Mouse (Mus musculus) left cerebral cortex, postnatal 4 days (tissue): ENCODE data around the gene Thbs1. TPM values are rescaled to one million over a fixed set of nuclear protein-coding genes. Genes with fewer than 3 reads are reported as not detected.
A peak's percentile ranks its signal among the peaks of the same experiment; 100 is the strongest.

Experiments
- DNase-seq: peaks from one replicate; pipeline ENCODE4 v3.0.0-alpha.2; 2022
- intact Hi-C: fragments of 180-260 bp; cut with DNase I; formaldehyde crosslinking; loops from one replicate; pipeline ENCODE4 v1.15.1; 2025
- total RNA-seq, 2 experiments: library from RNA; stranded (reverse); gene quantifications; 2 replicates each; pipeline ENCODE4 v1.2.3; 2021

Thbs1 gene
- total RNA-seq, result 10 to 100 TPM; 15.3 to 18.1 TPM

GRCm38 (mm10) chr2:118111488-118112131 lies at the start of gene Thbs1:
Thbs1 (plus strand) TSS chr2:118111876.
- DNase-seq, result peak; percentile 55
- intact Hi-C loops, result loop anchor here (5.0 to 10.0 kb wide), 3 partner anchors 133 to 657 kb away; no protein-coding TSS in a partner anchor

GRCm38 (mm10) chr2:118064121-118064764 lies 47.4 kb upstream of the Thbs1 start:
- DNase-seq, result no peak
- intact Hi-C loops, result no loop called here

DNA sequence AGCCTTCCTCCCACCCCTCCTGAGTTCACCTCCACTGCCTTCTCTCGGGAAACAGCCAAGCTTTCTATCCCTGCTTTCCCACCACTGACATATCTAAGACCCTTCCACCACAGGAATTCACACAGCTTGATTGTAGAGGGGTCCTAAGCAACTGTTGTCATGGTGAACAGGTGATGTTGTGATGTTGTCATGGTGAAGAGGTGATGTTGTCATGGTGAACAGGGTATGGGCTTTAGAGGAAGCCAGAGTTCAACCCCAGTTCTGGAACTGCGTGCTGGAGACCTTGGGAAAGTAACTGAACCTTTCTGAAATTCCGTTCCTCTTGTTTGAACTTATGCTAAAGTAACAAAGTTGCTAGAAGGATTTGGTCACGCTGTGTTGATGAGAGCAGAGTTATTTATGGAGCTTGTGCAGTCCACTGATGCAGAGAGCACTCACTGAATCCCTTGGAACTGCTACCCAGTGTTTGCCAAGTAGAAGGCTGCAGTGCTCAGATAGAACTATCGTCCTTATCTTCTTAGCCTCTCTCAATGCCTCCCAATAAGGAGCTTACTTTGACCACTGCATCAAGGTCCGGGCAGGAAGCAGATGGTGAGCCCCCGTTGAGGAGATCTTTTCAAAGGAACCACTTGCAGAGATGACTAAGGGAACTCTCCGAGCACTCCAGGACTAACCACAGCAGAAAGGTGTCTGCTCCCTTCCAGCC lies 45.5 kb upstream of the Thbs1 start:
- DNase-seq, result no peak
- intact Hi-C loops, result no loop called here

GRCm38 (mm10) chr2:118069975-118070374 lies 41.7 kb upstream of the Thbs1 start:
- intact Hi-C loops, result no loop called here
- no peak for DNase-seq

DNA sequence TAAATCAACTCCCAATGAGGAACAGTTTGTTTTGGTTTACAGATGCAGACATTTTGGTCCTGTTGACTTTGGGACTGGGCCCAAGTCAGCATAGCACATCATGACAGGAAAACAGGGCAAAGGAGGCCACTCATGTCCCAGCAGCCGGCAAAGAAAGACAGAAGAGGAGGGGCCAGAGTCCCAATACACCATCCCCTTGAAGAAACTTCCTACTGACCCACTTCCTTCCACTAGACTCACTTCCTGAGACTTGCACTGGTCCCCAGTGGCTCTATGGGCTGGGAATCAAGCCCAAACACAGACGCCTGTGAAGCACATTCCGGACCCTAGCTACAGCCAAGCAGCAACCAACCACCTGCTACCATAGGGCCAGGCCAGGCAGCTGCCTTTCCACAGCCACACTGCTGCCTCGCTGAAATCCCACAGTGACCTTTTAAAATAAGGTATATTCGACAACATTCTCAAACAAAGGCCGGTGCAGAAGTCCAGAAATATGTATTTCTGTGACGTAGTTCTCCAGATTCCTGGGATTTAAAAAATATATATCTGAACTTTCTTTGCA lies 38.8 kb upstream of the Thbs1 start:
- DNase-seq, result no peak
- intact Hi-C loops, result no loop called here

- DNase-seq, result no peak
- intact Hi-C loops, result no loop called here
Observed at GRCm38 (mm10) chr2:118074030-118074429, 37.6 kb upstream of the Thbs1 start.

GRCm38 (mm10) chr2:118075165-118075564 lies 36.5 kb upstream of the Thbs1 start:
- no peak for DNase-seq
- intact Hi-C loops, result no loop called here

- intact Hi-C loops, result no loop called here
- no peak for DNase-seq
Observed at GRCm38 (mm10) chr2:118079131-118079530, 32.5 kb upstream of the Thbs1 start.

DNA sequence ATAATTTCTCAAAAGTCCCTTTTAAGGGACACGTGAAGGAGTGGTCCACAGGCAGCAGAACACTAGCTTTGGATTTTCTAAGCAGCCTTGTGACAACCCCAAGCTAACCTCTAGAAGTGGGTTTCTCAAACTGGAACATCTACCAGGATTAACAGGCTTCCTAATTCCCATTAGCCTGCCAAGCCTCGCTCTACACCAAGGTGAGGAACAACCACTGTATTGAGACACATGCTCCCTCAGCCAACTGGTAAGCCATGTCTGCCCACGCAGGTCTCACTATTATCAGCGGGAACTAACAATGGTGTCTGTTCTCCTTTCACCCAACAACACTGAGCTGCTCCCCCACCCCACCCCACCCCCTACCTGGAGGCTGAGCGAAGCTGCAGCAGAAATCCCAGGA lies 30.1 kb upstream of the Thbs1 start:
- DNase-seq, result no peak

GRCm38 (mm10) chr2:118083652-118084051 lies 28.0 kb upstream of the Thbs1 start:
- intact Hi-C loops, result no loop called here
- DNase-seq, result no peak

More for the DNA sequence above, 30.1 kb upstream of the Thbs1 start:
- intact Hi-C loops, result no loop called here

GRCm38 (mm10) chr2:118084693-118085092 lies 27.0 kb upstream of the Thbs1 start:
- DNase-seq, result no peak
- intact Hi-C loops, result no loop called here

- intact Hi-C loops, result no loop called here
- no peak for DNase-seq
Observed at GRCm38 (mm10) chr2:118085647-118086046, 26.0 kb upstream of the Thbs1 start.

DNA sequence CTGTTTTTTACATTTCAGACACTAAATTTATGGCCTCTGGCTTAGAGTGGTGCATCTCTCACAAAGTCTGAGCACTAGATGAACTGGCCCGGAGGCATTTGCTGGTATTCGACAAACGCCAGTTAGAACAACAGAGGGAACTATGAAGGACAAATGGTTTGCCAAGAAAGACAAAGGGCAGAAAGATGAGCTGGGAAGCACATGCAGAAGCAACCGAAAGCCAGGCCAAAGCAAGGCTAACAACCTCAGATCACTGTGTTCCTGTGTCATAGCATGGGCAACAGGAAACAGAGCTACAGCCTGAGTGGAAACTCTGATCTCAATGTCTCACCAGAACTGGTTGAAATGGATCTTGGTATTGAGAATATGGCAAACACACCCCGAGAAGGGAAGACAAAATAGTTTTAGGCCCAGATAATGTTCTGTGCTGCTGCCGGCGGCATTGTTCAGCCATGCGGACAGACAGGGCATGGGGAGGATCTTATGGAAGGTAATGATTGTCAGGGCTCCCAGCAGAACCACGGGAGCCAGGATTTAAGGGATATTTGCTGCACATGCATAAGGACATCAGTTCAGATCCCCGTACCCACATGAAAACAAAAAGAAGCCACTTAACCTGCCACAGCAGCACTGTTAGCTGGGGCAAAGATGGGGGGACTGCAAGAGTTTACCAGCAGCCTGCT lies 24.5 kb upstream of the Thbs1 start:
- intact Hi-C loops, result no loop called here
- DNase-seq, result no peak

DNA sequence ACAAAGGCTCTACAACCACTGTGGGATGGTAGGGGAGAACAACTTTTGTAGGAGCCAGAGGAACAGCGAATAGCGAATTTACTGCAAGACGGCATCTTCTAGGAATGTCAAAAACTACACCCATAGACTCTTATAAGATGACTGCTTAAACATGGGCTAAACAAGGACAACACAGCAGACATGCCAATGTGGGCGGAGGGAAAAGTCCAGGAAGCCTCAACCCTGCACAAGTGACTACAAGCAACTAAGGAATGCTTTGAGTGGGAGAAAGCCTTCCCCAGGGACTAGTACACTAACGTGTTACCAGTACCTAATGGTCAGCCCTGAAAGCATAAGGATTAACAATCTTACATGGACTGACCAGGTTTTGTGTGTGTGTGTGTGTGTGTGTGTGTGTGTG lies 20.4 kb upstream of the Thbs1 start:
- intact Hi-C loops, result no loop called here

DNA sequence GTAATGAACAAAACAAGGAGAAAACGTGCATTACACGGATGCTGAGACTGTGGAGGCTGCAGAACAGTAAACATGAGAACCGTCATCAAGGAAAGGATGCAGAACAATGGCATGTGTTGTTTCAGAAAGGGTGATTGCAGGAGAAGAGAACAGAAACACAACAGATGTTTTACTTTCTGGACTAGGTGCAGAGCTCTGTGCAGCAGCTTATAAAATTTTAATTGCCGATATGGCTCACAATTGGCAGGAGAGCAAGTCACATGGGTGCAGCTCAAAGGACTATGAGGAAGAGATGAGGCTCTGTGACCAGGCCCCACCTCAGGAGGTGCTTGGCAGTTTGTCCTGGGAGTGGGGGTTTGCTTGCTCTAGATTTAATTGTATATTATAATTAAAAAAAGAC lies 12.6 kb upstream of the Thbs1 start:
- no peak for DNase-seq
- intact Hi-C loops, result no loop called here

More for the DNA sequence above, 20.4 kb upstream of the Thbs1 start:
- DNase-seq, result no peak

DNA sequence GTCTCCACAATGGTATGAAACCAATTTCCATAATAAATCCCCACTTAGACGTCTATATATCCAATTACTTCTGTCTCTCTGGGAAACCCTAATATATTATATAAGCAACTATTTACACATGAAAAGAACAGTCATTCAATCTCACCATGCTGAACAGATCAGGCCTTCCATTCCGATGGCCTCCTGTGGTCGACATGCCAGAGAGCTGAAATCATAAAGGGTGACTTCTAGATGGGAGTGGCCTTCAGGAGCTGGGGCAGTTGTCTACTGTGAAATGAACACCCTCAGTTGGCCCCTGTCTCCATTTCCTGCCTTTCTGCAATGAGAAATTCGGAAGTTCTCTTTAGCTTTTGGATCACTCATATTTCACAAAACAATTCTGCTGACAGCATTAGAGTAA lies 9.5 kb upstream of the Thbs1 start:
- intact Hi-C loops, result no loop called here

GRCm38 (mm10) chr2:118110225-118110915 lies 1.3 kb upstream of the Thbs1 start:
- DNase-seq, result peak; percentile 11
- intact Hi-C loops, result loop anchor here (5.0 to 10.0 kb wide), 3 partner anchors 134 to 656 kb away; no protein-coding TSS in a partner anchor

More for the DNA sequence above, 9.5 kb upstream of the Thbs1 start:
- no peak for DNase-seq

DNA sequence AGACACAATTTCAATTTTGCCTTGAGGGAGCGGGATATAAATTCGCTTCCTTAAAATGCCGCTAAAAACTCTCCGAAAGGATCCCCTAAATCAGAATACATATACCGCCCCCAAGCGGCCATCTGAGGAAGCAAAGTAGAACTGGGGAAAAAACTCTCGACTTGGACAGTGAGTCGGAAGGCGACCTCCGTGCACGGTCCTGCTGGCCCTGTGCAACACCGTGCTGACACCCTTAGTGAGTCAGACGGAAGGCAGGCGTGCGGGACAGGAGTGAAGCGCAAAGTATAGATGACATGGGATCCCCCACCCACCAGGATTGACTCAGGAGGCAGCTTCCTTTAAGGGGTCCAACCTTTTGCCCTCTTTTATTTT lies 574 bp upstream of the Thbs1 start:
- peak; percentile 85 for DNase-seq
- intact Hi-C loops, result loop anchor here (5.0 to 10.0 kb wide), 3 partner anchors 134 to 656 kb away; no protein-coding TSS in a partner anchor

- intact Hi-C loops, result loop anchor here (5.0 to 10.0 kb wide), 3 partner anchors 132 to 658 kb away; no protein-coding TSS in a partner anchor
- DNase-seq, result no peak
Observed at GRCm38 (mm10) chr2:118112438-118112837, 762 bp downstream of the Thbs1 start.
